Mouse (Mus musculus) heart, adult 2 months (tissue): ENCODE measurements around the gene Prkab1.

Experiments used
- CTCF ChIP-seq: fragments of 200-600 bp; IDR thresholded peaks from 2 replicates; pipeline ENCODE4 v1.8.1; 2022; ENCODE audit warnings: antibody characterized with exemption, mild to moderate bottlenecking, moderate library complexity
- POLR2A ChIP-seq: fragments of 200-500 bp; IDR thresholded peaks from 2 replicates; pipeline ENCODE4 v1.6.1; 2011; ENCODE audit warnings: mild to moderate bottlenecking, low read depth, low read length, control low read depth; ENCODE audit not compliant: insufficient read depth

- no peak for TF ChIP-seq CTCF
- TF ChIP-seq POLR2A, result no peak
These were observed 14.3 kb downstream of the Prkab1 start for GRCm38 (mm10) chr5:116009884-116010627.
